Mouse (Mus musculus) layer of hippocampus, adult 6 months (tissue): ENCODE measurements around the gene Fthl17a. TPM values are rescaled to one million over a fixed set of nuclear protein-coding genes. Genes with fewer than 3 reads are reported as not detected.

Source experiments
- long read RNA-seq, 2 experiments: library from polyadenylated mRNA; unstranded; transcript quantifications; one replicate each; pipeline ENCODE4 v2.0.0; 2019 to 2020
- polyA plus RNA-seq: library from polyadenylated mRNA; unstranded; fragments of <200 nt; fragmentation: Nextera tagmentation; gene quantifications from 2 replicates; pipeline ENCODE4 v1.2.3, GENCODE M21; 2021

The Fthl17a gene
- not detected in 2 replicates for polyA plus RNA-seq
- long read RNA-seq, experiment 1: 0 reads
- long read RNA-seq, experiment 2: 0 reads

DNA sequence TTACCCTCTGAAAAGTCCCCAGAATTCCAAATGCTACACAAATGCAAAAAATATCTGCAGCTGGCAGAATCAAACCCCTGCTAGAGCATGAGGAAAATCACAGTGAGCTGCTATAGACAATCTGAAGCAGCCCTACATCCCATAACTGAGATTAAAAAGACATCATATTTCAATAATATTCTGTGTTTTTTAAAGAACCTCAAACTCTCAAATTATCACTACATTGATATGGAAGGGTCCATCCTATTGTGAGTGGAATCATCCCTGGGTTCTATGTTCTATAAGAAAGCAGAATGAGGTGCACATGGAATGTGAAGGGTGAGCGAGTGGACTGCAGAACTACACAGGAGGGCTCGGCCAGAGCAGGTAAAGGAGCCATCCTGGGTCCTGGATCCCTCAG, at the start of gene Fthl17a:
TSS of gene Fthl17a (plus strand) at position 301 of the 400 bp plus-strand sequence.

